Mouse (Mus musculus) right cerebral cortex, postnatal 10 days (tissue): ENCODE data around the gene Crtc1.

Experiments
- DNase-seq, 2 experiments: peaks; one replicate each; pipeline ENCODE4 v3.0.0; 2021; ENCODE audit warnings: low spot score in 2 of 2

The Crtc1 gene

GRCm38 (mm10) chr8:70422722-70423121 is 16.7 kb downstream of the Crtc1 start:
- DNase-seq = no peak

- no peak for DNase-seq
Measured at GRCm38 (mm10) chr8:70421349-70422104, 17.9 kb downstream of the Crtc1 start.

GRCm38 (mm10) chr8:70419879-70420643 is 19.3 kb downstream of the Crtc1 start:
- no peak for DNase-seq

GRCm38 (mm10) chr8:70418954-70419353 is 20.4 kb downstream of the Crtc1 start:
- DNase-seq = peak; percentile 76 to 82

GRCm38 (mm10) chr8:70417914-70418313 is 21.5 kb downstream of the Crtc1 start:
- peak; percentile 81 to 86 for DNase-seq

- DNase-seq = peak in 1 of 2 experiments; percentile 55
Measured at GRCm38 (mm10) chr8:70416941-70417340, 22.4 kb downstream of the Crtc1 start.

GRCm38 (mm10) chr8:70415540-70416451 is 23.6 kb downstream of the Crtc1 start:
- peak; percentile 57 to 76 for DNase-seq

- DNase-seq = no peak
Measured at GRCm38 (mm10) chr8:70414310-70414946, 25.0 kb downstream of the Crtc1 start.

GRCm38 (mm10) chr8:70410281-70410680 is 29.1 kb downstream of the Crtc1 start:
- DNase-seq = no peak

- peak in 1 of 2 experiments; percentile 47 for DNase-seq
Measured at GRCm38 (mm10) chr8:70409455-70409871, 29.9 kb downstream of the Crtc1 start.

GRCm38 (mm10) chr8:70409019-70409418 is 30.4 kb downstream of the Crtc1 start:
- DNase-seq = no peak

GRCm38 (mm10) chr8:70408301-70408700 is 31.1 kb downstream of the Crtc1 start:
- DNase-seq = no peak

- no peak for DNase-seq
Measured at GRCm38 (mm10) chr8:70406427-70407069, 32.8 kb downstream of the Crtc1 start.

- DNase-seq = no peak
Measured at GRCm38 (mm10) chr8:70405189-70405588, 34.2 kb downstream of the Crtc1 start.

- no peak for DNase-seq
Measured at GRCm38 (mm10) chr8:70404212-70404611, 35.2 kb downstream of the Crtc1 start.

- DNase-seq = no peak
Measured at GRCm38 (mm10) chr8:70397611-70398563, 41.5 kb downstream of the Crtc1 start.

GRCm38 (mm10) chr8:70396184-70396583 is 43.2 kb downstream of the Crtc1 start:
- no peak for DNase-seq

GRCm38 (mm10) chr8:70395649-70396048 is 43.7 kb downstream of the Crtc1 start:
- no peak for DNase-seq

- no peak for DNase-seq
Measured at GRCm38 (mm10) chr8:70394269-70394998, 44.9 kb downstream of the Crtc1 start.
